Mouse (Mus musculus) T-cell, adult 2 months (primary cell): ENCODE measurements around the gene Eml4.

Experiments used
- DNase-seq: peaks from one replicate; pipeline ENCODE4 v3.0.0; 2022; ENCODE audit warnings: low spot score

The Eml4 gene

DNA sequence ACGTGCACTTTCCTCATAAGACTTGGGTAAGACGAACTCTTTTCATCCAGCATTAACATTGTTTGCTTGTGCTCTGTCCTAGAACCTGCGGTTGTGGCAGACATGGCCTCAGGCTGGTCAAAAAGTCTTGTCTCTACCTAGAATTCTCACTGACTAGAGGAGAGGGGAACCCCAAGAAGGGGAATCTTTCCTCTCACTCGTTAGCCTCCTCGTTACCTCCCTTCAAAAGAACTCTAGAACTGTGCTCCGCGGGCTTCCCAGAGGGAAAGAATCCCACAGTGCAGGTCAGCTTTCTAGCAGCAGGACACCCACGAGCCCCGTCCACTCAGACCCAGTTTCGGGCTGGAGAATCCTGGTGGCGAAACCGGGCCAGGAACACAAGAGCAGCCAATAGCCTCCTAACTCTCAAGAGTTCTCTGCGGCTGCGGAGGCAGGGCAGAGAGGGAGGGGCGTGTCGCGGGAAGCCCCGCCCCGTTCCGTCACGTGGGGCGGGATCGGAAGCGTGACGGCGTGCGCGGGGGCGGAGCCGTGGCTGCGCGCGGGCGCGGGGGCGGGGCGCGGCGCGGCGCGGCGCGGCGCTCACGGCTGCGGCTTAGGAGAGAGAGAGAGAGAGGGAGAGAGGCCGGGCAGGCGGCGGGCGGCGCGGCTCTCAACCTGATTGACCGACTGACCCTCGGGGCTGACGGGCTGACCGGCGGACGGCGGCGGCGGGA lies at the start of gene Eml4:
Eml4 (plus strand) TSS at position 553 of the 713 bp plus-strand sequence.
- peak; percentile 94 for DNase-seq

- peak; percentile 6 for DNase-seq
These were observed 49.3 kb upstream of the Eml4 start for GRCm38 (mm10) chr17:83301433-83301832.

DNA sequence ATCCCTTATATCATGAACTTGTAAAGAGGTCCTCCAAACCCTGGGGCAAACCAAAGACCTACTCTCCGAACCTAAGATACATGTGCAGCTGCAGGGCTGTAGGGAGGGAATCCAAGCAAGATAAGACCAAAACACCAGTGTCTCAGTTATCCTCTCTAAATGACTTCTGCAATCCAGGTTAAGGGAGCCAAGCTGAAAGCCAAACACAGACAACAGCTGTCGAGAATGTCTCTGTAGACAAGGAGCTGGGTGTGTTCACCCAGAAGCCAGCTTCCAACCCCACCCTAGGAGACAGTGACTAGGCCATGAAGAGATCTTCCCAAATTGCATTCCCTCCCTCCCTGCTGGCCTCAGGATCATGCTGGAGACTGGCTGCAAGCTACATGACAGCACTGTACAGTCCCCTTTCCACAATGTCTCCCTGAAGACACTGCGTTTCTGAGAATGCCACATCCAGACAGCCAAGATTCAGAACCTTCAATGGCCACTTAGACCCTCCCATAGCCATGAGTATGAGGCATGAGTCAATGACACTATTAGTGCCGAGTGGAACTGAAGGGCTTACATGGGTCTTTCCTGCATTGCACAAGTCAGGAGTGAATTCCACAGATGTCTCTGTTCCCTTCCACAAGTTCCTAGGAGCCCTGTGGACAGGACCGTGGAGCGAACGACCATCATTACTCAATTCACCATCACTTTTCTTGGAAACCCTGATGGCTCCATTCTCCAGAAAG lies 46.5 kb upstream of the Eml4 start:
- DNase-seq, result no peak

- peak; percentile 8 for DNase-seq
These were observed 43.6 kb upstream of the Eml4 start for GRCm38 (mm10) chr17:83306964-83307640.

DNA sequence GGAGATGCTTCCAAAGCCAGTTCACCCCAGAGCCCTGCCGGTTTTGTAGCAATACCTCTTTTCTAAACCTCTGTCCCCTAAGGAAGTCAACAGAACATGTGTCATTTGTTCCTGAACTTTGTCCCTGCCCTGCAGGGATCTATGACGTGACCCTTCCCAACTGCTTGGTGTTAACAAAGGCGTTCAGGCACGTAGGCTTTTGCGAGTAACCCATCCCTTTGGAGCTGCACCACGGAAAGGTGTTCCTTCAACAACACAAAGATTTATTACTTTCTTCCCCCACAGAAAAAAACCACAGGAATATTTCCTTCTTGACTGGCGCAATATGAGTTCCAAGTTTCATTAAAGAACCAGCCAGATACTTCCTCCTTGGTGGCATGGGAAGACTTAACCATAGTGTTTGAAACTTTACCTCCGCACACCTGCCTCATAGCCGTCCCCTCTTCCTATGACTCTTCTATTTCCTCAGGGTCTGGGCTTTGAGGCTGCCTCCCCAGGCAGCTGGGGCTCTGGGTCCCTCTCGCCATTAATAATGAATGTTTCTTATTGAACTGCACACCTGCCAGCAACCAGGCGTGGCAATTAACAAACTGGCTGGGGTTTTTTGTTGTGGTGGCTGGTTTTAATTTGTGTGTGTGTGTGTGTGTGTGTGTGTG lies 43.0 kb upstream of the Eml4 start:
- no peak for DNase-seq

GRCm38 (mm10) chr17:83308451-83308850 lies 42.3 kb upstream of the Eml4 start:
- DNase-seq, result no peak

DNA sequence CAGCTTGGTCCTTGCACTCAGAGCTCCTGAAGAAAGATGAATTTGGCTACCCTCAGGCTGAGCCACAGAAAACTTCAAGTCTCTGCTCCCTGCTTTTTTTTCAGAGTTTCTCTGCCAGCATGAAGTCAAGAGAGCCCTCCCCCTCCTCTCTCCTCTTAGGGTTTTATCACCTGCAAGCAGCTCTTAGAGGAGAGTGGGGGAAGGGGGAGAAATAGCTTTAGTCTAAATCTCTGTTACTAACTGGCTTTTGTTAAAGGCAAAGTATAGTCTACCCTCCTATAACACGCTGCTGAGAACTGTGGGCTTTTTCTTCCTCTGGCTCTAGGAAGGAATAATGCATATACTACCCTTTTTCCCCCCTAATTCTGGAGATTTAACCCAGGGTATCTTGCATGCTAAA lies 41.5 kb upstream of the Eml4 start:
- no peak for DNase-seq

- no peak for DNase-seq
These were observed 38.9 kb upstream of the Eml4 start for GRCm38 (mm10) chr17:83311806-83312205.

DNA sequence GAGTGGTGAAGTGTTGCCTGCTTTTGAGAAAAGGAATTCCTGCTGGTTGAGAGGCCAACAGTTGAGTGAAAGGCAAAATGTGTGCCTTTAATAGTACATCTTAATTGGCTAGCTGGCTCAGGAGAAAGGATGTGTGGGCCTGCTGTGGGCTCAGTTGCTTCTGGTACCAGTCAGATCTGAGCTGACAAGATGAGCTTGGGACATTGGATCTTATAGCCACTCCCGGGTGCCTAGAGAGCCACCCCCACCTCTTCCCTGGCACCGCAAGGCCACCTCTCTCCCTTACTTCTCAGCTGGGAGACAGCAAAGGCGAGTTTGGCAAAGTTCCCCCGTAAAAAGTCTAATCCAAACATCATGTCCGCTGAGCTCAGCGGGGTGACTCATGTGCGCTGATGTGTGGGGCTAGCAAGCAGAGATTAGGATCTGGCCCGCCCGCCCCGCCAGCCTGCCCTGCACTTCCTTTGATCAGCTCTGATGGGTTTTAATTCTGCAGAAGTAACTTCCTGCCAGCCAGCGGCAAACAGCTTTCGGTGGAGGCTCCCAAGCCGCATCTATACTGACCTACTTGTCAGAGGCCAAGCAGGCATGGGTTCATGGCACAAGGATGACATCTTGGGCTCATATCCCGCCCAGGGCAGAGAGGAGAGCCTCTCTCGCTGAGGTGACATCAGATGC lies 38.4 kb upstream of the Eml4 start:
- DNase-seq, result peak; percentile 72

DNA sequence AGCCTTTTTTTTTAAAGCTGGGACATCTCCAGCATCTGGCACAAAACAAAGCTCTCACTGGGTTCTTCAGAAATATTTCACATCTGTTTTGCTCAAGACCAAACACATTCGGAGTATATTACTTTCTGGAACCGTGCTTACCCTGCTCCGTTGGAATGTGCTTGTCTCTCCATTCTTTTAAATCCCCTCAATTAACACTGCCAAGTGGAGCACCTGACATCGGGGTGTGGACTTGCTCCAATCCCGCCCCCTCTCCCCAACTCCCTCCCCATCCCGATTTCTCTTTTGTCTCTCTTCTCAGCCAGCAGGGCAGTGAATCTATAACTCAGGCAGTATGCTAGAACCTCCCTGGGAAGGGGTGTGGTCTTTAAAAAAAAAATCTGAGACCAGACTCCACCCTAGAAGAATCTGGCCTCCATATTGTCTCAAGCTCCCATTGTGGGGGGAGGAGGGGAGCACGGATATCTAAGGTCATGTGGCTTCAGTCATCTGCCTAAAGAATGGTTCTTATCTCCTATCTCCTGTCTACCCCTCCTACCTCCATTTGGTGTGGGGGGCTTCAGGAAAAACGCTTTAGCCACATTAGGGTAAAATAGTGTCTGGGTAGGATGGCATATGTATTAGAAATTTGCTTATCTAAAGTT lies 37.6 kb upstream of the Eml4 start:
- no peak for DNase-seq

- DNase-seq, result no peak
These were observed 35.3 kb upstream of the Eml4 start for GRCm38 (mm10) chr17:83315476-83315875.

GRCm38 (mm10) chr17:83322621-83323335 lies 28.0 kb upstream of the Eml4 start:
- DNase-seq, result no peak

DNA sequence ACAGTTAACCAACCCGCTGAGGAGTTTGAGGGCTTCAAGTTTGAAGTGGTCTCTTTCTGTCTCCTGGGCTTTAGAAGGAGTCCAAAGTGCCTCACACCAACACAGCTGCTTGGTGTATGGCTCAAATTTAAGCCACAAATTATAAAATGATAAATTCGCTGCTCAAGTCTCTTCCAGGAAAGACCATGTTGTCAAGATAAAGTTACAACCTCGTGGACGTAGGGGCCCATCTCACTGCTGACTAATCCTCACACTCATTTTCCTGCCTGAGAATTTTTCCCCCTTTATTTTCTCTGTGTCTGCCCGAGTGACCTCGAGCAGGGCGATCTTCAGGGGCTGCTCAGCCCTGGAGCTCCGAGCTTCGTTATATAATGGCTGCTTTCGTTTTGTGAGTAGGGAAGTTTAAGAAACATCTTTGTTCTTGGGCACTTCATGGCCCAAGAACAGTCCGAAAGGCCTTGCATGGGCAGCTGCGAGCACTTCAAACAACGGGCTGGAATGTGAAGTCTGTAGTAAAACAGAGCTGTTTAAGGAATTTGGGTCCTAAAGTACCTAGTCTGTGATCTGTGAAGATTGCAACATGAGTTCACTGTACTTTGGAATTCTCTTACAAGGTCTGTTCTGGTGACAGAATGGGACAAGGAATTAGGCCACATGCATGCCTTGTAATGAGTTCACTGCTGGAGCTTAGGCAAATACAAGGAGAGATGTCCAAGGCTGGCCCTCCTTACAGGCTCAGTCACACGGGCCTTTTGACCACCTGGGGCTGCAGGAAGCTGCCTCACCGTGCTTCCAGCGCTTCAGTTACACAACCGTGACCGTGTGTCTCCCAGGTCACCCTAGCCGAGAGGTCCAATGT lies 27.1 kb upstream of the Eml4 start:
- DNase-seq, result no peak

DNA sequence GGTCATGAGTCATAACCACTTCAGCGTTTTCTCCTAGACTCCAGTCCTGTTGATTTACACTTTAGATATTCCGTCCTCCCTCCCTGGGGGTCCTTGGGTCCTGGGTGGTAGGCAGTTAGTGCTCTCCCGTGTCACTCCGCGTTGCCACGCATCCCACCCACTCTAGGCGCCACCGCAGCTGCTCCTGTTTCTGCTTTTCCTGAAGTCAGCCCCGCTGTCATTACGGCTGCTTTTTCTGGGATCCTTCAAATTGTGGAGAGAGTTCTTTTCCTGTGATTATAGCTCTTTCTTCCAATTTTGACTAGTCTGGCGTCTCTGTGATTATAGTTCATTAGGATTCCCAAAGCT lies 26.5 kb upstream of the Eml4 start:
- no peak for DNase-seq

DNA sequence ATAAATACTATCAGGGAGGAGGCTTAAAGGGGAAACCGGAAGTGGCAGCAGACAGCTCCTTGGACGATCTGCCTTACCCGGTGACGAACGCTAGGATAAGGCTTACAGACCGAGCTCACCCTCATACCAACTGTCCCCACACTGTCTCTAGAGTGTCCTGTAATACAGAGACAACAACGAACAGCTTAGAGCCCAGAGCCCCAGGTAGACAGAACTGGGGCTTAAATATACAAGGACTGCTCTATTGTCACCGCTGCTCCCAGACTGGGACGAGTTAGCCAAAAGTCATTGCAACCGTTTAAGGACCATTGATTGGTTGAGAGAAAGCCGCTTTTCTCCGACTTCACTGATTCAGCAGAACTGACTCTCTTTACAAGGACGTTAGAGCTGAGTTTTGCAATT lies 15.5 kb upstream of the Eml4 start:
- DNase-seq, result no peak

DNA sequence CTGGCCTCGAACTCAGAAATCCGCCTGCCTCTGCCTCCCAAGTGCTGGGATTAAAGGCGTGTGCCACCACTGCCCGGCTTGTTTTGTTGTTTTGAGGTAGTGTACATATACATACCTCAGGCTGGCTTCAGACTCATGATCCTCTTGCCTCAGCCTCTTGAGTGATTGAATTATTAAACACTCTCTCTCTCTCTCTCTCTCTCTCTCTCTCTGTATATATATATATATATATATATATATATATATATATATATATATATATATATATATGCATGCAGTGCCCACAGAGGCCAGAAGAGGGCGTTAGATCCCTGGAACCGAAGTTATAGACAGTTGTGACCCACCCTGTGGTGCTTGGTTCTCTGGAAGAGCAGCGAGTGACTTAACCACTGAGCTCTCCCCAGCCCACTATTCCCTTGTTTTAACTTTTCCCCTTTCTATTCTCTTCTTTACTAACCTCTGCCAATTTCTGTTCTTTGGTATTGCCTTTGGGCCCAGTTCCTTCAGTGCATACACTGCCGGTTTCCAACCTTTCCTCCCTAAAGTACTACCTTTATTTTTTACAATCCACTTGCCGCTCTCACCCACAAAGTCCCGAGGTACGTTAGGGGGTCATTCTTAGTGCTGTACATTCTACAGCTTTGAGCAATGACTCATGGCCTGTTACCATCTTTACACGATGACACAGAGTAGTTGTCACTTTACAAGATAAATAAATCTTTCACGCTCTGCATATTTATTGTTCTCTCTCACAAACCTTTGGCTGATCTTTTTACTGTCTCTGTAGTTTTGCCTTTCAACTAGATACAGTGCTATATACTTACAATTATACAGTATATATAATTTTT lies 13.5 kb upstream of the Eml4 start:
- DNase-seq, result no peak

- no peak for DNase-seq
These were observed 11.2 kb upstream of the Eml4 start for GRCm38 (mm10) chr17:83339368-83340085.

- no peak for DNase-seq
These were observed 9.7 kb upstream of the Eml4 start for GRCm38 (mm10) chr17:83340895-83341524.
